Comparison of ENCODE assay signal across 13 mouse cellular contexts in the genomic region with DNA sequence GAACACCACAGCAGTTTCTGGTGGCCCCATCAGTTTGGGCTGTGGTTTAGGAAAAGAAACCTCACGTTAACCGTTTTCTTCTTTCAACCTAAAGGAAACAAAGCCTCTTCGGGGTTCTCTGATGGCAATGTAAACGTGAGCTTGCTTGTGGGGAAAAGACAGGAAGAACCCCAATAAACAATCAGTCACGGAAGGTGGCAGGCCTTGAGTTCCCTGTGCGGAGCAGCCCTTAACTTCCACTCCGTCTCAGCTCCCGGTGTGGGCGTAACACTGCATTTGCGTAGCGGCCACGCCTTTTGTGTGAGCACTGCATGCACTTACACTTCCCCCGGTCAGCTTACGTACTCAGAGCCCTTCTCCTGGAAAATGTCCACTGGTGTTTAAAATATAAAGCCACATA. TPM values are rescaled to one million over a fixed set of nuclear protein-coding genes. Genes with fewer than 3 reads are reported as not detected.
DNase-seq lines count a peak whose midpoint lies in the region; ATAC-seq and TF ChIP-seq lines count a peak whose summit lies in the region.
"Had no signal": no experiment of that assay in that cellular context is flagged by ENCODE, and none has a peak within 500 bp of the region (broad histone marks: within the 10 kb centered on the region; RNA-seq: fewer than 3 reads in every experiment).

No protein-coding gene starts in this region.

- H3K9me3 ChIP-seq in heart, embryonic 10.5 days: no peaks in the 10 kb centered on the region
- H3K9me3 ChIP-seq in liver, embryonic 16.5 days (replicated peaks; ENCODE audit: control insufficient read depth, low read length): no peaks in the 10 kb centered on the region
- H3K9me3 ChIP-seq: heart, embryonic 12.5 days had no signal

- TF ChIP-seq CTCF in cerebellum, adult 2 months (IDR thresholded peaks at IDR 0.05; ENCODE audit: borderline replicate concordance, insufficient read depth, low read depth, low read length): no peak

- DNase-seq in heart, embryonic 10.5 days (ENCODE audit: low spot score): peak; percentile 62
- DNase-seq in heart, postnatal 10 days: no peak
- peak; percentile 71 for DNase-seq in thymus, postnatal 0 days (ENCODE audit: low spot score)
- no peak for DNase-seq in cerebellum, adult 2 months
- DNase-seq in adrenal gland, adult 8-10 months: no peak
- no peak for DNase-seq in cerebellum, adult 18-20 months
- DNase-seq: adrenal gland, postnatal 36 days; cerebellum, postnatal 14 days; kidney, postnatal 25 days; retina, postnatal 1 day had no signal

- H3K4me3 ChIP-seq in heart, embryonic 10.5 days: no peak overlapping the region
- H3K4me3 ChIP-seq in liver, embryonic 16.5 days (ENCODE audit: low read depth, low read length): no peak overlapping the region
- H3K4me3 ChIP-seq in cerebellum, adult 2 months (replicated peaks; ENCODE audit: insufficient read depth, low read depth, low read length): no peak overlapping the region
- H3K4me3 ChIP-seq: heart, embryonic 12.5 days had no signal

- H3K27me3 ChIP-seq in heart, embryonic 10.5 days (ENCODE audit: insufficient read depth, poor library complexity, severe bottlenecking): no peaks in the 10 kb centered on the region
- H3K27me3 ChIP-seq in liver, embryonic 16.5 days (ENCODE audit: control insufficient read depth, insufficient read depth, low read depth, low read length): no peaks in the 10 kb centered on the region
- H3K27me3 ChIP-seq in cerebellum, adult 2 months (ENCODE audit: control insufficient read depth, insufficient read depth, low read length): no peaks in the 10 kb centered on the region
- H3K27me3 ChIP-seq: heart, embryonic 12.5 days had no signal

- no peaks in the 10 kb centered on the region for H3K4me1 ChIP-seq in heart, embryonic 10.5 days
- H3K4me1 ChIP-seq in liver, embryonic 16.5 days (ENCODE audit: control insufficient read depth, low read depth, low read length): no peaks in the 10 kb centered on the region; the same call in 1 of the 2 replicates
- H3K4me1 ChIP-seq in cerebellum, adult 2 months (ENCODE audit: control insufficient read depth, insufficient read depth, low read length): no peaks in the 10 kb centered on the region
- H3K4me1 ChIP-seq: heart, embryonic 12.5 days had no signal

- H3K27ac ChIP-seq in heart, embryonic 10.5 days: no peak overlapping the region
- H3K27ac ChIP-seq in liver, embryonic 16.5 days (ENCODE audit: low read length): no peak overlapping the region
- no peak overlapping the region for H3K27ac ChIP-seq in cerebellum, adult 2 months (ENCODE audit: insufficient read depth, low read length)

- peaks cover 46% of the 10 kb centered on the region for H3K36me3 ChIP-seq in heart, embryonic 10.5 days
- no peaks in the 10 kb centered on the region for H3K36me3 ChIP-seq in liver, embryonic 16.5 days (ENCODE audit: control insufficient read depth, insufficient read depth)

- no peak for TF ChIP-seq POLR2A in cerebellum, adult 2 months (IDR thresholded peaks at IDR 0.05; ENCODE audit: borderline replicate concordance, insufficient read depth, low read length)

- 58% methylated on average over 14 of the region's 14 CpGs for WGBS in heart, embryonic 10.5 days
- WGBS in liver, embryonic 16.5 days (ENCODE audit: insufficient replicate concordance): 22% methylated on average over 14 of the region's 14 CpGs
- 68% methylated on average over 14 of the region's 14 CpGs for WGBS in cerebellum, adult 2 months

- peak overlapping the region; percentile 36; the same call in 1 of the 2 replicates for H3K4me2 ChIP-seq in liver, embryonic 16.5 days (ENCODE audit: low read depth, low read length)
- H3K4me2 ChIP-seq: heart, embryonic 12.5 days had no signal

- intact Hi-C loops in heart, postnatal 10 days (cut with DNase I): loop anchor here (5.0 kb wide), 3 partner anchors 60 to 100 kb away; partner anchors contain the start of gene Ptpn21

- no peak overlapping the region for H3K9ac ChIP-seq in liver, embryonic 16.5 days (ENCODE audit: low read depth, low read length)
- H3K9ac ChIP-seq: heart, embryonic 12.5 days had no signal

- peak; percentile 74 for ATAC-seq in common myeloid progenitor, adult 5-6 weeks (replicated peaks; ENCODE audit: low read depth, poor library complexity, severe bottlenecking)
- no peak for ATAC-seq in liver, embryonic 16.5 days (ENCODE audit: low read depth)

RNA-seq across cellular contexts. Expression of gene Spata7, which starts 49.4 kb away (rescaled TPM):
- 12.2 and 14.2 TPM in 2 replicates for polyA plus RNA-seq in heart, embryonic 10.5 days (2016; fragmentation: Nextera tagmentation; extraction: Ambion mirVana)
- 1 to 10 TPM; 7.4 to 7.7 TPM for total RNA-seq in heart, postnatal 10 days (2021)
- total RNA-seq in common myeloid progenitor, adult 5-6 weeks (2017): 7.2 and 12.0 TPM in 2 replicates
- 1.3 and 1.5 TPM in 2 replicates for polyA plus RNA-seq in liver, embryonic 16.5 days (2015; fragmentation: Nextera tagmentation; extraction: Ambion mirVana)
- polyA plus RNA-seq in thymus, postnatal 0 days (2015; fragmentation: Nextera tagmentation; extraction: Ambion mirVana): 4.7 and 5.6 TPM in 2 replicates
- polyA plus RNA-seq in cerebellum, adult 2 months (2012; rRNA removed): 24.2 and 26.9 TPM in 2 replicates
- 10 to 100 TPM; 10.3 to 23.2 (median 14.0) TPM for total RNA-seq in adrenal gland, adult 8-10 months (2022)

RNA-seq across cellular contexts. Expression of gene Ptpn21, which starts 59.9 kb away (rescaled TPM):
- polyA plus RNA-seq in heart, embryonic 10.5 days (2016; fragmentation: Nextera tagmentation; extraction: Ambion mirVana): 9.0 and 9.3 TPM in 2 replicates
- total RNA-seq in heart, postnatal 10 days (2021): 10 to 100 TPM; 26.3 to 31.6 TPM
- 4.6 and 9.0 TPM in 2 replicates for total RNA-seq in common myeloid progenitor, adult 5-6 weeks (2017)
- polyA plus RNA-seq in liver, embryonic 16.5 days (2015; fragmentation: Nextera tagmentation; extraction: Ambion mirVana): 2.2 and 2.9 TPM in 2 replicates
- 1.4 and 1.6 TPM in 2 replicates for polyA plus RNA-seq in thymus, postnatal 0 days (2015; fragmentation: Nextera tagmentation; extraction: Ambion mirVana)
- 14.0 and 15.9 TPM in 2 replicates for polyA plus RNA-seq in cerebellum, adult 2 months (2012; rRNA removed)
- 10 to 100 TPM; 18.8 to 37.6 (median 27.7) TPM for total RNA-seq in adrenal gland, adult 8-10 months (2022)

Comparison
In these comparisons a context has a peak if more than half of its experiments do, and no peak if none do; other contexts are left out.
1. DNase-seq: peak in heart, embryonic 10.5 days (single experiment) and thymus, postnatal 0 days (single experiment); none in heart, postnatal 10 days (0 of 2), cerebellum, adult 2 months (0 of 2), adrenal gland, adult 8-10 months (single experiment) and cerebellum, adult 18-20 months (0 of 2).